Mouse (Mus musculus): ENCODE measurements around the gene Gigyf1. TPM values are rescaled to one million over a fixed set of nuclear protein-coding genes. Genes with fewer than 3 reads are reported as not detected.
A peak's percentile ranks its signal among the peaks of the same experiment; 100 is the strongest.

Gigyf1 gene
- polyA plus RNA-seq, 1 experiment = 21.5 TPM

DNA sequence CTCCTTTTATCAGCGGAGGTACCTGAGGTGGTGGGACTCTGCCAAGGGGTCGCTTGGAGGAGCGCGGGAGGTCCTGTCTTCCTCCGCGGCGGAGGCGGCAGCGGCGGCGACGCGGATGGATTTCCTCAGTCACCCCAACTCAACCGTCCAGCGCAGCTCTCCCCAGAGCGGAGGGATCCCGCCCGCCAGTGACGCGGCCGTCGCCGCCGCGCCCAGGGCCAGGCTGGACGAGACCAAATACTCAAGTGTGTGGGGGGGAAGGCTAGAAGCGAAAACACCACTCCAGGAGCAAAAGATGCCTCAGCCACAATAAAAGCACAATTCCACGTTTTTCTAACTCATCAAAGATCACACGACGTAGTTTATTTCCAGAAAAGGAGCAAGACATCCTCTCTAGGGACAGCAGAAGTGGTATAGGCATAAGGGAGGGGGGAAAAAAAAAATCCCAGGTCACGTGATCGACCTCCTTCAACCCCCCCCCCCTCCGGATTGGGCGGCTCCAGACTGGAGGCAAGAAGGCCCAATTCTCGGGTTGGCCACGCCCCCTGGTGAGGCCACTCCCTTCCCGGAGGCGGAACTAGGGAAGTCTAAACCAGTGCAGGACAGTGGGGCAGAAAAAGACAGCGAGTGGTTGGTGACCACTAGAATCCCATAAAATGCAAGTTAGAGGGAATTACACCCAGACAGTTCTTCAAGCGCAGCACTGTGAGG lies 14.9 kb downstream of the Gigyf1 start, which contains the start of the genes Epo and Gnb2:
Gene Epo, minus strand, starts transcription at position 126 of the 711 bp plus-strand sequence.
Gene Gnb2, minus strand, starts transcription at position 394 of the 711 bp plus-strand sequence.
- DNase-seq (ENCODE audit: low read depth) = peak; percentile 75

DNA sequence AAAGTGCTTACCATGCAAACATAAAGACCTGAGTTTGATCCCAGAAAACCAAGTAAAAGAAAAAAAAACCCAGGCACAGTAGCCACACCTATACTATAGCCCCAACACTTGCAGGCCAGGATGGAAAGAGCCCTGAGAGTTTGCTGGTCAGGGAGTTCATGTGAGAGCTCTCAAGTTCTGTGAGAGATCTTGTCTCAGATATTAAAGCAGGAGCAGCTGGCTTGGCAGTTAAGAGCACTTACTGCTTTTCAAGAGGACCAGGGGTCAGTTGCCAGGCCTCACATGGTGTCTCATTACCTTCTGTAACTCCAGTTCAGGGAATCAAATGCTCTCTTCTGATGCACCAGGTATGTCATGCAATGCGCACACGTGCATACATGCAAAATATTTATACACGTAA lies 16.4 kb downstream of the Gigyf1 start:
- DNase-seq (ENCODE audit: low read depth) = no peak

DNA sequence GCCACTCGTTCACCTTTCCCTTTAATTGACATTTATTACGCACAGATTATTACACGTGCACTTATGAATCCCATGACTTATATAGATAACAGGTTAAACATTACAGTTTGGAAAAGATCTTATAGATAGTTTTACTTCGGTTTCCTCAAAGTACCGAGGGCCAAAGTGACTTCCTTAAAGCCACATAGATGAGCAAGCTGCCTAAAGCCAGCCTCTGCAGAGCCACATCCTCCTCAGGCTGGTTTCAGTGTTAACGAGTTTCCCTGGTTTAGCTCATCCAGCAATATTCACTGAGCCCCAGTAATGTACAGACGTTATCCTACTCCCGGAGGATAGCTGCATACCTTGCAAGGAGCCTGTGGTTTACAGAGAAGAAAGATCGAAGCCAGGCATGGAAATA lies 17.0 kb downstream of the Gigyf1 start:
- no peak for DNase-seq (ENCODE audit: low read depth)

DNA sequence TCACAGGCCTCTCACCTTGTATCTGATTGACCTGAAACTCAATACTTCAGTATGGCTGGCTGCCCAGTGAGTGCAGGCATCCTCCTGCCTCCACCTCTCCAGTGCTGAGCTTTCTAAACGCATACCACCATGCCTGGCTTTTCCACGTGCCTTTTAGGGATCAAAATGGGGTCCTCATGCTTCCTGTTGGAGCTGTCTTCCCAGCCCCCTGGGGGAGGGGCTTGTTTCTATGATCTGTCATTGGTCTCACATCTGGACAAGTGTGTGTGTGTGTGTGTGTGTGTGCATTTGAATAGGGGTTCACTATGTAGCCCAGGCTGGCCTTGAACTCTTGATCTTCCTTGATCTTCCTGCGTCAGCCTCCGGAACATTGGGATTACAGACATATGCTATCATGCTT lies 19.1 kb downstream of the Gigyf1 start:
- DNase-seq (ENCODE audit: low read depth) = no peak

DNA sequence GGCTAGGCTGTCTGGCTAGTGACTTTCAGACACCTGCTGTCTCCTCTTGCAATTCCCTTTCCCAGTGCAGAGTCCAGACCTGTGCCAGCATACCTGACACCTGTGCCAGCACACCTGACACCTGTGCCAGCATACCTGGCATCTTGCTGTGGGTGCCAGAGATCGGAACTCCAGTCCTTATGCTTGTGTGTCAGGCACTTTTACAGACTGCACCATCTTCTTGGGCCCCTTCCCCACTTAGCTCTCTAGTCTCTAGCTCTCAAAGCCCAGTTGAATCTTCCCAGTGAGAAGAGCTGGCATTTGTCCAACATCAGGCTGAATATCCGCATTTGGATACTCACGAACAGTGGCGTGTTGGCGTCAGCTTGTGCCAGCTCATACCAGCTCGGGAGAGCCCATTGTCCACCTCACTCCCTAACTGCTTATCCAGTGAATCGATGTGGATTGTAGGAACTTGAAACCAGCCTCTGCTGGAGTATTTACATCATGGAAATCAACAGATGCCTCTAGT lies 21.0 kb downstream of the Gigyf1 start:
- peak; percentile 26 for DNase-seq (ENCODE audit: low read depth)

DNA sequence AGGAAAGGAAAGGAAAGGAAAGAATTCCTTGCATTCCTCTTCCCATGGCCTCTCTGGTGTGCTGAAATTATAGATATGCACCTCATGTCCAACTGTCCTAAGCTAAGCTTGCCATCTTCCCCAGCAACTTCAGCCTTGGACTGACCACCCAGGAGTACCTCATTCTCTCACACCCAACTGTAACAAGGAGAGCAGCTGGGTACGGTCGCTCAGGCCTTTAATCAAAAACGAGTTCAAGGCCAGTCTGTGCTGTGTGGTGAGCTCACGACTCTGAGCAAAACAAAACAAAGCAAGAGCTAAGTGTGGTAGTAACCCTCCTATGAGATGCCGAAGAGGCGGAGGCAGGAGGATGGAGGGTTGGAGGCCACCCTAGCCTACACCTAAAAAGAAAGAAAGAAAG lies 22.6 kb downstream of the Gigyf1 start:
- no peak for DNase-seq (ENCODE audit: low read depth)

DNA sequence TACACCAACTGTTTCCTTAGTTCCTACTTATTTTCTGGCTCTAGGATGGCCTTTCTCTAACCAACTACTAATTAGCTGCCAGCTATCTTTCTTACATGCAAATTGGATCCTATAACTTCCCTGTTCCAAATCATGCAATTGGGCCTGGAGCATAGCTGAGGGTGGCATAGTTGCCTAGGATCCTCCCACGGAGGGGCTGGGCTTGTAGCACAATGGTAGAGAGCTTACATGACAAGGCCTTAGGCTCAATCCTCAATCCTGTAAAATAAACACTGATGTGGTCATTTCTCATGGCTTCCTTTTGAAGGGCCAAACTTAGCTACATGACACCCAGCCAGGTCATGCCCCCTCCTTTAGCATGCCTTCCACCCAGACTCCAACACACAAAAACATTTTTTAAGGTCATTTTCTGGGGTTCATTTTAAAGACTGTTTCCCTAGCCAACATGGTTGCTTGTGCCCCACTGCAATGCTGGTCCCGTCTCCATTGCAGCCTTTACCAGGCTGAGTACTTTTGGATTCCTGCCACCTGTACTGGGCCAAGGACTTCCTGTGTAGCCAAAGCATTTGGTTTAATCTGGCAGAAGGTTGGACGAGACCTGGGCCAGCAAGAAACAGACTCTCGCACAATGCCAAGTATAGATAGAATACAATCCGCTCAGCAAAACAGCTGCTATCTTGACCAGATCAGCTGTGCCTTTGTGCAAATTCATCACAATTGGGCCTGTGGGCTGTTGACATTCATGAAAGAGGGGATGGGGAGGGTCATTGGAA lies 23.6 kb downstream of the Gigyf1 start:
- peak; percentile 38 for DNase-seq (ENCODE audit: low read depth)

DNA sequence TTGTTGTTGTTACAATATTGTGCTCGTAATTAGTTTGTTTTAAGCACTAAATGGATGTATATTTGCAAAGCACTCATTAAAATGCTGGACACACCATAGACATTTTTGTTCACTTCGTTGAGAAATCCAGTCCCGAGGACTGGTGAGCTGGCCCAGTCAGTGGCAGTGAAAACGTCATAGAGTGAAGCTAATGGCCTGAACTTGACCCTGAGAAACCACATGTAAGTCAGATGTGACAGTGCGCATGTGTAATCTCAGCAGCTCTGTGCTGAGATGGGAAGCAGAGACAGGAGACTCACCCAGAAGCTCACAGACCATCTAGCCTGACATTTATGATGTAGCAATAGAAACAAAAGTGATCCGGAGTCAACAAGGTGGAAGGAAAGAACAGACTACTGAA lies 26.6 kb downstream of the Gigyf1 start:
- no peak for DNase-seq (ENCODE audit: low read depth)

DNA sequence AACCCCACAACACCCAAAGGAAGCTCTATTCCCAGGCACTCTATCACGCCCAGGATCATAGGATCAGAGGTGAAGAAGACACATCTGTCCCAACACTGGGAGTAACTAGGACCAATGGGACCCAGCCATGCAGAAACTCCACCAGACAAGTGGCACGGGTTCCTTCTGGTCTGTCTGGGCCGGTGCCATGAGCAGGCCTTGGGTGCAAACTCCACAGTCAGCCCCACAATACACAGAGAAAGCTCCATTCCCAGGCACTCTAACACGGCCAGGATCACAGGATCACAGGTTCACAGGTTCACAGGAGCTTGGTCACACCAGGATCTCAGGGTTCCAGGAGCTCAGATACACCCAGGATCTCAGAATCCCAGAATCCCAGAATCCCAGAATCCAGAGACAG lies 27.2 kb downstream of the Gigyf1 start:
- no peak for DNase-seq (ENCODE audit: low read depth)

DNA sequence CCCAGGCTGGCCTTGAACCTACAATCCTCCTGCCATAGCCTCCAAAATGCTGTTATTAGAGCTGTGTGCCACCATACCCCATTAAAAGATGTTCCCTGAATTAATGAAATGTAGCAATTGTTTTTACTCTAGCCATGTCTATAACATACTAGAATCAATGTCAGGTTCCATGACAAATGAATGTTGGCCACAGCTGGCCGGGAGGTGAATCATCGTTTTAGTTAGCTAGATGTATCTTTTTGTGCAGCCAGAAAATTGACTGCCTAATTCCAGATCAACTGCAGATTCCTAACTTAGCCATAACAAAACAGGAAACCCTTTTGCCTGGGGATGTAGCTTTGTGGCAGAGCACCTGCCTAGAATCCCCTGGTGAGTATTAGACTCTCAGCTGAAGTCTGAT lies 31.5 kb downstream of the Gigyf1 start:
- DNase-seq (ENCODE audit: low read depth) = no peak

DNA sequence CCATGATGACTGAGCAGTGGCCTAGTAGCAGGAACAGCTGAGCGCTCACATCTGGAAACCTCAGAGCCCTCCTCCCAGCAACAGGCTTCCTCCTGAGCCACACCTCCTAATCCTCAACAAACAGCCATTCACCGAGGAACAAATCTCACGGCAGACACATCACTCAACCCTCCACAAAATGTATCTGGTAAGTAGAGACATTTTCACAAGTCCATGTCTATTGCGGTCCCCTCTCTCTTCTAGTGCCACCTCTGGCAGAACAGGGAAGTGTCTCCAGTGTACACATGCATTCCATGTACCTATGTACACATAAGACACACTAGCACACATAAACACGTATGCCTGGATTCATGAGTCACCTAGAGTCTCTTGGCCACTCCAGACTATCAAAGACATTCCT lies 32.8 kb downstream of the Gigyf1 start:
- no peak for DNase-seq (ENCODE audit: low read depth)

DNA sequence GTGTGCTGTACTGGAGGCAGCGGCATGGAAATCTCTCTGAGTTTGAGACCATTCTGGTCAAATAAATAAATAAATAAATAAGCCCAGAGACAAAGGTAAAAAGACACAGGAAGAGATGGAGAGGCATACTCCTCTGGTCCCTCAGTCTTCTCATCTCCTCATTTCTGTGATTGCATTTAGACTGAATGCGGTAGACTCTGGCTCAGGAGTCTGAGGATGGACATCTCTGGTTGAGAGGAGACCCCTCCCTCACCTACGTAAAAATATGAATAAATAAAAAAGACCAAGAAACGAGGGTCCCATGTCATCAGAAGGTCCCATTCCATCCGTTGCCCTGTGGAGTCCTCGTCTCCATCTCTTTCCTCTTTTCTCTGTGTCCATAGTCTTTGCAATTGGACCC lies 34.7 kb downstream of the Gigyf1 start:
- DNase-seq (ENCODE audit: low read depth) = no peak

DNA sequence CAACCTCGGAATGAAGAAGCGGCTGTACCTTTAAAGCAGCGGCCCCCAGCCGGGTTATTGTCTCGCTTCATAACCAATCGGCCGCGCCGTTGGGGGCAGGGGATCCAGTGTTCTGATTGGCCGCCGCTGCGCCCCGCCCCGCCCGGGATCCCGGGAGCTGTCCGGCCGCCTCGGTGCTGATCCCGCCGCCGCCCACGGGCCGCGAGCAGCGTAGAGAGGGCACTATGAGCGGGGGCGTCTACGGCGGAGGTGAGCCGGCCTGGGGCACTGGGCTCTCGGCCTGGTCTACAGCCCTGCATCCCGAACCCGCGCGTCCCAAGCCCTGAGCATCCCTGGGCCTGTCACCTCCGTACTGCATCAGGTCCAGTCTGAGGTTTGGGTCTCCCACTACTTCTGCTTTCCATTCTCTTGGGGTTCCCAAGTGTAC lies 35.1 kb downstream of the Gigyf1 start, which contains the start of gene Actl6b:
Gene Actl6b, plus strand, starts transcription at position 107 of the 427 bp plus-strand sequence.
- no peak for DNase-seq (ENCODE audit: low read depth)

DNA sequence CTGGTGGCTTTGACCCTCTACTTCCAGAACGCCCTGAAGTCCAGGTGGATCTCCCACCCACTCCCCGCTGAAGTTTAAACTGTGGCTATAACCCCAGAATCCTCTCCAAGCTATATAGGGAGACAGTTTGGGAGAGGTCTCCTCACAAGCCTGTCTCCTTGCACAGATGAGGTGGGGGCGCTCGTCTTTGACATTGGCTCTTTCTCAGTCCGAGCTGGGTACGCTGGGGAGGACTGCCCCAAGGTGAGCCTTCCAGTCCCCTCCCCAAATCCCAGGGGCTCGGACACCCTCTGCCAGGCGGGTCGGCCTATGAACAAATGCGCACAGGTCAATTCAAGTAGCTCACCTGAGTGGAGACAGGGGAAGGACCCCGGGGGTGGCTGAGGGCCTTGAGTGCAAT lies 35.5 kb downstream of the Gigyf1 start:
- DNase-seq (ENCODE audit: low read depth) = no peak

DNA sequence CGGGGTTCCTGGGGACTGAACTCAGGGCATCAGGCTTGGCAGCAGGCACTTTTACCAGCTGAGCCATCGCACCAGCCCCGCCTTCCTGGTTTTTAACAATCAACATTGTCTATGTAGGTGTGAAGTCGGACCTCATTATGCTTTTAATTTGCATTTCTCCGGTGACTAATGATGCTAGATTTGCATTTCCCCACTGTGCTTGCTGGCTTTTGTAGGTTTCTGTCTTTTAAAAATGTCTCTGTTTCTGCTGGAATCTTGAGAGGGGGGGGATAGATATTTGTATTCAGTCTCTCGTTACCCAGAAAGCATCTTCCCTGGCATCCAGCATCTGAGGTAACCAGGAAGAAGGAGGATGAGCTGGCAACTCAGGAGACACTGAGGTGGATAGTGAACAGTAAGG lies 43.2 kb downstream of the Gigyf1 start:
- no peak for DNase-seq (ENCODE audit: low read depth)

DNA sequence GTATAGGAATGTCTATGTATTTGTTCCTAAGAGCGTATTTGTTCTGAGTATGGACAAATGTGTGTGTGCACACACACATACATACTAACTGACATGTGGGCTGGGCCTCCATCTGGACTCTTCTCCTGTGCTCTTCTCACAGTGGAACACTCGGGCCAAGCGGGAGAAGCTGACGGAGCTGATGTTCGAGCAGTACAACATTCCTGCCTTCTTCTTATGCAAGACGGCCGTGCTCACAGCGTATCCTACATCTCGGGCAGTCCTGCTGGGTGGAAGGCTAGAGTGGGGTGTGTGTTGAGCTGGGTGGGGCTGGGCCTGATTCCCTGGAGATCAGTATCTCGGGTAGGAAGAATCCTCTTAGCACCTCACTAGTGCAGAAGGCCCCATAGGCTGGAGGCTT lies 44.6 kb downstream of the Gigyf1 start:
- no peak for DNase-seq (ENCODE audit: low read depth)

DNA sequence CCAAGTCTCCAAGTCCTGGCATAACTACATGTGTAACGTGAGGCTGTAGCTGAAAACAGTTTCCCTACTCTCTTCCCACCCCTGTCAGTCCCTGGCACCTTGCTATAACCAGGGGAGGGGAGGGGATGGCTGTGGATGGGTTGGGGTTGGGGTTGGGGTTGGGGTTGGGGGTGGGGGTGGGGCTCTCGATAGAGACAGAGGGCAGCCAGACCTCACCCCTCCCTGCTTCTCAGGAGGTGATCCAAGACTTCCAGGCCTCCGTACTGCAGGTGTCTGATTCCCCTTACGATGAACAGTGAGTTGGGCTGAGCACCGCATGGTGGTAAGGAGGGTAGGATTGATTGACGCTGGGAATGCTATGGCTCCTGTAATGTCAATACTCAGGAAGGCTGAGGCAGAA lies 47.4 kb downstream of the Gigyf1 start:
- DNase-seq (ENCODE audit: low read depth) = no peak

DNA sequence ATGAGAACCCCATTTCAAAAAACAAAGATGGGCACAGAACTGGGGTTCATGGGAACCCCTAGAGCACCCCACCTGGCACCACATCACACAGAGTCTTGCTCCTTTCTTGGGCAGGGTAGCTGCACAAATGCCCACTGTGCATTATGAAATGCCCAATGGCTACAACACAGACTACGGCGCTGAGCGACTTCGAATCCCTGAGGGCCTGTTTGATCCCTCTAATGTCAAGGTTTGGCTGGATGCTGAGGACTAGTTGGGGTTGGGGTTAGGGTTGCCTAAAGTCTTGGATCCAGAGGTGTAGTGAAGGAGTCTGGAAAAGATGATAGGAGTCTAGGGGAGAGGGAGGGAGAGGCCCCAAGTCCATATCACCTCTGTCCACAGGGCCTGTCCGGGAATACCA lies 48.1 kb downstream of the Gigyf1 start:
- no peak for DNase-seq (ENCODE audit: low read depth)

DNA sequence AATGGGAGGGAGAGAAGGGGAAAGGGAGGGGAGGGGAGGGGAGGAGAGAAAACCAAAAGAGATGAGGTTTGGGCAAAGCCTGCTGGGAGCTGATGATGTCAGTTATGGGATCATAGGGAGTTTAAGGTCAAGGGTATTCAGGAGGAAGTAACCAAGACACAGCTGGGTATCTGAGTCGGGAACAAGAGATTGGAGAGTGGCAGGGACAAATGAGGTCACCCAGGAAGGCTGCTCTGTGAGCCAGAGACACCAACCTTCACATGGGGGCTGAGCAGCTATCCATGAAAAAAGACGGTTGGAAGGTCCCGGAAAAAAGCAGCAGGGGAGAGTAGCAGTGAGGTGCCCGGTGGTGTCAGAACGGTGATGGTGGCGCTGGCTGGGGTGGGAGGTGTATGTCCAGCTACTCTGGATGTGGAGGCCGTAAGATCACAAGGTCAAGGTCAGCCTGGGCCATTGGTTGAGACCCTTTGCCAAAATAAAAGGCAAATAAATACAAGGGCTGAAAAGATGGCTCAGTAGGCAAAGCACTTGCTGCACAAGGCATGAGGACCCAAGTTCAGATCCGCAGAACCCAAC lies 50.0 kb downstream of the Gigyf1 start:
- no peak for DNase-seq (ENCODE audit: low read depth)

DNA sequence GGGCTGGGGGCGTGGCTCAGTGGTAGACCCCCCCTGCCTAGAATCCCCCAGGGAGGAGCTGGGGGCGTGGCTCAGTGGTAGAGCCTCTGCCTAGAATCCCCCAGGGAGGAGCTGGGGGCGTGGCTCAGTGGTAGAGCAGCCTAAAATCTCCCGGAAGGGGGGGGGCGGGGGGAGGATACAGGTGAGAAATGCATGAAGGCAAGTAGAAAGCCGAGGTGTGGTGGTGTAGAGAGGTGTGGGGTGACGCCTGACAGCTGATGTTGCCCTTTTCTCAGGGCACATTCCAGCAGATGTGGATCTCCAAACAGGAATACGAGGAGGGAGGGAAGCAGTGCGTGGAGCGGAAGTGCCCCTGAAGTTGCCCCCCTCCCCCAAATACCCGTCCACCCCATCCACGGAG lies 50.7 kb downstream of the Gigyf1 start:
- no peak for DNase-seq (ENCODE audit: low read depth)

DNA sequence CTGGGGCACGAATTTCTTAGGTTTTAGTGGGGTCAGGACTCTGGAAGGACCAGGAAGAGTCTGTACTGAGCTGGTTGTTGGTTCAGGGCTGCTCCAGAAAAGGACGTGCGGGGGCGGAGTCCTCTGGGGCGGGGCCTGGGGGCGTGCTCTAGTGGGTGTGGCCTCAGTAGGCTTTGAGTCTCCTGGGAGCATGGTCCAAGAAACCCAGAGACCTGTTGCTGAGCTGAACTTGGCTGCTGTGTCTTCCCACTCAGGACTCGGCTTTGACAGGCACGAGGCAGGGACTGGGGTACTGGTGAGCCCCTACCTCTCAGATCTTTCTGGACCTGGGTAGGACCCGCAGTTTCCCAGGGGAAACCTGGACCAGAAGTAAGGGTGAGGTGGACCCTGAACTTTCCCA lies 51.3 kb downstream of the Gigyf1 start, which contains the start of gene Tfr2:
Gene Tfr2, plus strand, starts transcription at position 176 of the 400 bp plus-strand sequence.
- no peak for DNase-seq (ENCODE audit: low read depth)

DNA sequence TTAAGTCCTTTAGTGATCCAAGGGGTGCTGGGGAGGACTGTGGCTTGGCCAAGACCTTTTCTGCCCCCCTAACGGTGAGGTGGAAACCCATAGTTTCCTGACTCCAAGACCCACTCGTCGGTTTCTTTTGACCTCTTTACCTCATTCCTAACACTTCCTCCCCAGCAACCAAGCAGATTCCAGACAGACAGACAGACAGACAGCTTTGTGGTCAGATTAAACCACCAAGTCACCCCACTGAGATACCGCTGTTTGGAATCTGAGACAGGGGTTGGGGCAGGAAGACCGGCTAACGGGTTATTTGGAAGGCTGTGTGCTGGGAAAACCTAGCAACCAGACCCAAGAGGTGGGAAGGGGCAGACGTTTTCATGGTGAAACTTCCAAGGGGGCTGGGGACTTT lies 51.8 kb downstream of the Gigyf1 start:
- DNase-seq (ENCODE audit: low read depth) = no peak

All from gonadal fat pad, adult 2 months (tissue).